Mouse (Mus musculus) left cerebral cortex, postnatal 4 days (tissue): ENCODE measurements around the gene Focad. TPM values are rescaled to one million over a fixed set of nuclear protein-coding genes. Genes with fewer than 3 reads are reported as not detected.
A peak's percentile ranks its signal among the peaks of the same experiment; 100 is the strongest.

ENCODE experiments used
- DNase-seq: peaks from one replicate; pipeline ENCODE4 v3.0.0-alpha.2; 2022
- intact Hi-C: fragments of 180-260 bp; cut with DNase I; formaldehyde crosslinking; loops from one replicate; pipeline ENCODE4 v1.15.1; 2025
- total RNA-seq, 2 experiments: library from RNA; stranded (reverse); gene quantifications; 2 replicates each; pipeline ENCODE4 v1.2.3; 2021

Gene Focad
- 10 to 100 TPM; 35.6 to 41.1 TPM for total RNA-seq

DNA sequence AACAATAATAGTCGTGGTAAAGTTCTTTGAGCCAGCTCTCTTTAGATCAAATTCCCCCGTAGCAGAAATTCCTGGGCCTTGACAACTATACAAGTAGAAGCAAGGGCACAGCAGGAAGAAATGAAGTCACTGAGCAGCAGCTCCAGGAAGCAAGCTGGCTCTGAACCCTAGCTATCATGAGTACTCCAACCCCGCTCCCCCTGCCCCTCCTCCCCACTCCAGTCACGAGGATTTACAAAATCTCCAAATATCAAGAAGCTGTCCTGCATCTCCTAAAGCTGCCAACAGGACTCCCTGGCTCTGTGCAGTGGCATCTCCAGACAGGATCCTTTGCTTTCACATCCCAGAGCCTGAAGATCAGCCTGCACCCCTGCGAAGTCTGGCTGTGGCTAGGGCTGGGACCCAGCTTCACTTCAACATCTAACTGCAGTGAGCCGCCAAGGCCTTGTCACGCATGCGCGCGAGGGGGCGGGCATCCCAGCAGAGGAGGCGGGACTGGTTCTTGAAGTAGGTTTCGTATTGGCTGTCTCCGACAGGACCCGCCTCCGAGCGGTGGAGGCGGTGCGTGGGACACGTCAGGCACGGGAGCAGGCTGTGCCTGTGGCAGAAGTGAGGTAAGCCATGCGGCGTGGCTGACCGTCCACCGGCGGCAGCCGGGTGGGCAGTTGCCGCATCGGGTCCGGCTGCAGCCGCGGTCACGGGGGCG, at the start of gene Focad:
Gene Focad, plus strand, starts transcription at position 568 of the 706 bp plus-strand sequence.
- DNase-seq, result peak; percentile 99
- intact Hi-C loops, result loop anchor here (2.0 kb wide), 1 partner anchor 257 kb away; no protein-coding TSS in a partner anchor

DNA sequence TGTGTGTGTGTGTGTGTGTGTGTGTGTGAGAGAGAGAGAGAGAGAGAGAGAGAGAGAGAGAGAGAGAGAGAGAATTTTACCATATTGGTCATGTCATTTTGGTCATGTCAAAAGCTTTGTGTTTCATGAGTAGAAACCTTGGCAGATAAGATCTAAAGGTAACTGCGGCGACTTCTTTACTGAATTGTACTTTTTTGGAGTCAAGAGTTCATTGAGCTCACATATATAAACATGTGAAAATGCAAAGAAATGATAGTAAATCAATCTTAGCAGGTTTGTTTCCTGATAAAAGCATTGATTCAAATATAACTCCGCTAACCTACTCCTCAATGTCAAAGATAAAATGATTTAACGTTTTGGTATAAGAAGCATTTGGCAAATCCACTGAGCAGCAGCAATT, 49.3 kb upstream of the Focad start:
- no peak for DNase-seq
- intact Hi-C loops, result no loop called here

DNA sequence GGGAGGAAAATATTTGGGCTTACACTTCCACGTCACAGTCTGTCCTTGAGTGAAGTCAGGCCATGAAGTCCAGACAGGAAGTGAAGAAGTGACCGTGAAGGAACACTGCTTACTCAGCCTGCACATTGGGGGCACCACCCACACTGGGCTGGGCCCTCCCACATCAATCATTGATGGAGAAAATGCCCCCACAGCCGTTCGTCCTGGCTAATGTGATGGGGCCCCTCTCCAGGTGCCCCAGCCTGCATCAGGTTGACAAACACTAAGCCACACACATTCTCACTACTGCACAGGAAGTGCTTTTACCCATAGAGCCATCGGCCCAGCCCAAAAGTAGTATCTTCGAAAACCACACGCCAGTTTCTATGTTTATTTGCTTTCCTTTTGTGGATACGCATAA, 48.1 kb upstream of the Focad start:
- DNase-seq, result no peak

DNA sequence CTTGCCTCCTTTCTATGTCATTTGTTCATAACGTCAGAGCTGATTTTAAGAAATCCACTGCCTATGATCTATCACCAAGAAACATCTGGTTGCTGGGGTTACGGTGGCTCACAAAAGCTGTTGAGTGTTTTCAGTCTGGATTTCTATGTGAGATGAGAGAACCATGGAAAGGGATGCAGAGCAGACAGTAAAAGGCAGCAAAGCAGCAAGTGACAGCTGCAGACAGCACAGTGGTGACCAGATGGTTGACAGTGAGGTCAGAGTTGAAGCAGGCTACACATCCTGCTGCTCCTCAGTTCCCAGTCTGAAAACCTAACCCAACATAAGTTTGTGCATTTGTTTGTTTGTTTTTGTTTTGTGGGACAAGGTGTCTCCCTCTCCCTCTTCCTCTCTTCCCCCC, 19.0 kb upstream of the Focad start:
- intact Hi-C loops, result no loop called here
- no peak for DNase-seq

More for the DNA sequence above, 48.1 kb upstream of the Focad start:
- intact Hi-C loops, result no loop called here

GRCm38 (mm10) chr4:88078983-88079382, 15.4 kb upstream of the Focad start:
- intact Hi-C loops, result no loop called here
- no peak for DNase-seq

GRCm38 (mm10) chr4:88081417-88081816, 13.0 kb upstream of the Focad start:
- intact Hi-C loops, result no loop called here
- DNase-seq, result no peak

- DNase-seq, result no peak
- intact Hi-C loops, result no loop called here
Observed at GRCm38 (mm10) chr4:88081885-88082284, 12.5 kb upstream of the Focad start.

GRCm38 (mm10) chr4:88082381-88082780, 12.0 kb upstream of the Focad start:
- intact Hi-C loops, result no loop called here

DNA sequence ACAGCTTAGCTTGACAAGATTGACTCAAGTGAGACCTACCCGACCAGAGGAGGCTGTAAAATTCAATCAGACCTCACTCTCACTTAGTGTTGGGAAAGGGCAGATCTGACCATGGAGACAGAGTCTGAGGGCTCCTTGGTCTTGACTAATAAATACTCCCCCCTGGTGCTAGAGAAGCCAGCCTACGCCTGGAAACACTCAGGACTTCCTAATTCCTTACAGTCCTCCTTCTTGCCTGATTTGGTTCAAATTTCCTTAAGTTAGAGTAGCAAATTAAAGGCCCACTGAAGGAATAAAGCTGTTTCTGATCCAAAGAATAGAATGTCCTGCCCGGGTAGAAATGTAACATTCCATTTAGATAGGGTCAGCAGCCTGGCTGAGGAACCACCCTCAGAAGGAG, 10.6 kb upstream of the Focad start:
- intact Hi-C loops, result no loop called here

More at GRCm38 (mm10) chr4:88082381-88082780, 12.0 kb upstream of the Focad start:
- DNase-seq, result no peak

DNA sequence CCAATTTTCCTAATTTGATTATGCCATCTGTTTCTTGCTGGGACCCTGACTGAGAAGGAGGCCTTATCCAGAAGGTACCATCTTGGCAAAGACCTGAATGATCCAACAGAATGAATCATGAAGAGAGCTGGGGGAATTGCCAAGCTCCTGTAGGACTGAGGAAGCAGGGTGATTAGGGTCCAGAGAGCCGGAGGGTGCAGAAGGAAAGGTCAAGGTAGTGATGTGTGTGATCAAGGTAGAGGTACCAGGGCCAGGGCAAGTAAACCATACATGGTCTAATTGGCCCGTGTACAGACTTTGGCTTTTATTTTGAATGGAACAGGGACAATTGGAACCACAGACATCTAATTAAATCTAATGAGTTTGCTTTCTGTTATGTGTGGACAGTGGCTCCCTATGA, 4.1 kb upstream of the Focad start:
- peak; percentile 18 for DNase-seq
- intact Hi-C loops, result no loop called here

More for the DNA sequence above, 10.6 kb upstream of the Focad start:
- DNase-seq, result no peak

DNA sequence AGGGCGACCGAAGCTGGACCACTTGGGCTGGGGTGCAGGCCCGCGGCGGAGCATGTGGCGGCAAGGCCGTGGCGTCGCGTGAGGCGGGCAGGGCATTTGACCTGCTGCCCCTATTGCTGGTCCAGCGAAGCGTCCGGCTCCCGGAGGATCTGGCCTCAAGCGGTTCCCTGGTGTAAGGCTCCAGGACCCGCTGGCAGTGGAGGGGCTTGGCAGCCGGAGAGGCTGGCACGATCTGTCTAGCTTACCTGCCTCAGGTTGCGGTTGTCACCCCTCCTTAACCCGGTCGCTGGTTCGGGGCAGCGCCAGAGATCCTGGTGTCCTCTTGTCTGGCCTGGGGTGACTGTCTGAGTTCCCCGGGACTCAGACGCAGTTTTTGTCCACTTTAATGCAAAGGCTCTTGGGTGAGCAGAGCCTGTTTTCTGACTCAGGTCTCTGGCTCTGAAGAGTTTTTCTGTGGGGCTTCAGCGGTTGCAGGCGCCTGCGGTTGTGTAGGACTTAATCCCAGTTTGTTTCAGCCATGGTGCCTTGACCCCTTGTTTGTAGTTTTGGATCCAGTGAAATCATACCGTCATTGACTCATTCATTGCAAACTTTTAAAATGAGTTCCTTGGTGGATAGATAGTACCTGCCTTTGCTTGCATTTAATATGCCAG, 465 bp downstream of the Focad start:
- intact Hi-C loops, result loop anchor here (2.0 kb wide), 1 partner anchor 256 kb away; no protein-coding TSS in a partner anchor
- no peak for DNase-seq

GRCm38 (mm10) chr4:88095693-88096092, 1.3 kb downstream of the Focad start:
- no peak for DNase-seq
- intact Hi-C loops, result loop anchor here (2.0 kb wide), 1 partner anchor 255 kb away; no protein-coding TSS in a partner anchor

DNA sequence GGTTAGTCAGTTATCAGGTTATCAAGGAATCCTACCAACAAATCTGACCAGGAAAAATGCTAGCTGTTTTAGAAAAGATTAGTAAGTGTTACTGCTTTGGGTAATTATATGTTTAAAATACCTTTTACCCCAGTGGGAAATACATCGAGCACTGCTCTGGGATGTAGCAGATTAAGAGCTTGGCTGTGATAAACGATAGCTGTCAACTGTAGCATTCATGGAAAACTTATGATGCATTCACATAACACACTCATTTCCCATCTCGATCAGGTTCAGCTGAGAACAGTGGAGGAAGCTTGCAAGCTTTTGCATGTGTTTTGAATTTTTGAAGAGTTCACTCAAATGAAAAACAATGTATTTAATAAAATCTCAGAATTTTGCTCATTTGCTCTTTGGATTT, 14.2 kb downstream of the Focad start:
- no peak for DNase-seq
- intact Hi-C loops, result no loop called here

GRCm38 (mm10) chr4:88117331-88117730, 22.9 kb downstream of the Focad start:
- DNase-seq, result no peak
- intact Hi-C loops, result no loop called here

DNA sequence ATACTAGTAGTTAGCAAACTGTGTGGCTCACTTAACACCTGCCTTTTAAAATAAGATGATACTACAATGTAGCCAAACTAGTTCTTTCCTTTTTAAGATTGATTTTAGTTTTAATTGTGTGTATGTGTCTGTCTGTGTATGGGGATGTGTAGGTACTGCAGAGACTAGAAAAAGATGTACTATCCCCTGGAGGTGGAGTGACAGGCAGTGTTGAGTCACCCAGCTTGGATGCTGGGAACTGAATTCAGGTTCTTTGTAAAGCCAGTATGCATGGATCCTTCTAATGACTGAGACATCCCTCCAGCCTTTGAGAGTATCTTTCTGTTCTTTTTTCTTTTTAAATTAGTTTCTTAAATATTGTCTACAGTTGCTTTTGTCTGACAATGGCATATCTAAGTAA, 23.5 kb downstream of the Focad start:
- intact Hi-C loops, result no loop called here
- no peak for DNase-seq

DNA sequence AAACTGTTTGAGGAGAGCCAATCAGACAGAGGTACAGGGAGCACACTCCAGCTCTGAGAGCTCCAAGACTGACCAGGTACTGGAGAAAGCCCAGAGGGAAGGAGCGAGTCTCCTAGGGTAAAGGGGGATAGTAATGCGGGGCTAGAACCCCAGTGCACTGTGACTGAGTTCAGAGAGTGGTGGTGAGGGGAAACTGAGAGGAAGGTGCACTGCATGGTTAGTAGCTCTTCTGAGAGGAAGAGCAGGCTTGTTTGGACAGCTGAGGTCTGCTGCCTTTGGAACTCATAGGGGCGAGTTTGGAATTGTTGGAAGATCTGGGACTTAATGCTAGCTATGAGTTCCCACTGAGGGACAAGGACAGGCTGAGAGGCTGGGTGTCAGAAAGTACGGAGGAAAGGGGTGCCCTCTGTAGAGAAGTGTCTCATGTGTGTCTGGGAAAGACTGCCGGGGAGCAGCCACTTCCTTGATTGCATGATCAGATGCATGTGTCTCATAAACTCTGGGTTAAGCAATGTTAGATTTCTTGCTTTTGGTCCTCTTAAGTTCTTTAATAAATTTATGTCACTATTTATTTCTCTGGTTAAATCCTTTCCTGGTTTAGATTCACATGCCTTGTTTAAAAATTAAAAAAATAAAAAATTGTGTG, 24.4 kb downstream of the Focad start:
- no peak for DNase-seq
- intact Hi-C loops, result no loop called here

DNA sequence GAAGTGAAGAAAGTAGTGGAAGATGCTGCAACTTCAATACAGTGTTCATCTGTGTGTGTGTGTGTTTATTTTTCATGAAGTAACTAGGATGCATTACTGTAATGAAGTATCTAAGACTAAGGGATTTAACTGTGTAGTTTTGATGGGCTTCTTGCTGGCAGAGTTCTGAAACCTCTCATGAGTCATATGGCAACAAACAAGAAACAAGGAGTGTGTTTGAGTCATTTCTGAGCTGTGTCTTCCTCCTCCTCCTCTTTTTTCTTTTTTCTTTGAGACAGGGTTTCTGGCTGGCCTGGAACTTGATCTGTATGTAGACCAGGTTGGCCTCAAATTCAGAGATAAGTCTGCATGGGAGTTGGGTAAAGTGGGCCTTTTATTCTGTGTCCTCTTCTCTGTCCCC, 25.7 kb downstream of the Focad start:
- intact Hi-C loops, result no loop called here
- no peak for DNase-seq

DNA sequence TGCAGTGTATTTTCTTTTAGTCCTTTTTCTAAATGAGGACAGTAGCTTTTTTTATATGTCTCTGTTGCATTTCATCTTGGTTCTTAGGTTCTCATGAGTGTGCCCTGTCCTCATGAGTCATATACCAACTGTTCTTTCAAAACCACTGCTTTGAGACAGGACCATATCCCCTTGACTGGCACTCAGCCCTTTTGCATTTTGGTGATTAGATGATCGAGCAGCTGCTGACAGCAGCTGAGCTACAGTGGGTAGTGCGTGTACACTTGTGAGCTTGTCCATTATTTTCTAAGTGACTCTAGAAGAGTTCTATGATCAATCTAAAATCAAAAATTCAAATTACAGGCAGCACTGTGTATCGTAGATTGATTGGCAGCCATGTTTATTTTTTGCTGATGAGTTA, 28.0 kb downstream of the Focad start:
- intact Hi-C loops, result no loop called here
- DNase-seq, result no peak

DNA sequence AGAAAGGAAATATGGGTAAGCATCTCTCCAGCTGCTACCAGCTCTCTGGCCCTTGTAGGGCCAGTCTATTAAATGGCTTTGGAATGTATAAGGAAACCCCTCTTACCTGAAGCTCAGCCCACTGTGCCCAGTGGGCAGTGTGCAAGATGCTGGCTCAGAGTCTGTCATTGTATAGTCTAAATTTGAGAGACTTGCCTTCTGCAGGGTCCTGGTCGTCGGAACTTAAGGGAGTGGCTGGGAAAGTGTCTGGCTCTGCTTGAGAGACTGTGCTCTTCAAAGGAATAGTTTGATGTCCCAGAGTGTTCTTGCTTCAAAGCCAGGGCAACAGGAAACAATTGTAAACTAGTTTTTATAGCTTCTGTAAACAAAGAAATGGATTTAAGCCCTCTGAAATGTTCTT, 41.5 kb downstream of the Focad start:
- intact Hi-C loops, result no loop called here
- DNase-seq, result no peak

DNA sequence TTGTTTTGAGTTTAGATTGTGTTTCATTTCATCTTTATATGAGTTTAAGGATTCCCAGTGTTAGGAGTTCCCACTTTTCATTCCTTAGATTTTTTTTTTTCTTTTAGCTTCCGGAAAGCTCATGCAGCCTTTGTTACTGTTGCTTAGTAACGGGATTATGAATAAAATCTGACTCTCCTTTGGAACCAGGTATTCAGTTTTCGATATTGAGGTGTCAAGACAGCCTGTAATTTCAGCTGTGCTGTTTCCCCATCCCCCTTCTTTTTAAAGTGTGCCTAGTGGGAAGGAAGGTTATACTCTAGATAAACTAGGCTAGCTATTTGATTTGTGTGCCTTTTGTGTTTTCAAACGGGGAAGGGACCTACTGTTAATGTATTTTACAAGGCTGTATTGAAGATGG, 42.1 kb downstream of the Focad start:
- DNase-seq, result no peak
- intact Hi-C loops, result no loop called here

DNA sequence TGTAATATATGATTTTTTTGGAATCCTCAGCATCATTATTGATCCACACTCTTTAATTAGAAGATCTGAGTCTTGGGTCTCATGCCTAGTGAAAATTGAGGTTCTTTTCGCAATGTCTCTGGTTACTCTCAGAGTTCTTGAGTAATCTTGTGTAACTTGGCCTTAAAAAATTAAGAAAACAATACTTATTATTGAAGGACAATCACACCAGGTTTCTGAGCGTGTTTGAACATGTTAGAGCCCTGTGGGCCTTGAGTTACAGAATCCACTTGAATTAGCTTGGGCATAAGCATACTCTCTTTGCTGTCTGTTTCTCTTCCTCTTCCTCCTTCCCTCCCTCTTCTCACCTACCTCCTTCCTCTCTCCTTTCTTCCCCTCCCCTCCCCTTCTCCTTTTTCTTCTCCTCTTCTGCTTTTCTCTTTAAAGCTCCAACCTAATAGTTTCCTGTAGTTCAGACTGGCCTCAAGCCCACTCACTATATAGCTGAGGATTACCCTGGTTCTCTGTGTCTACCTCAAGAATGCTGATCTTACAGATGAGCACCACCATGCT, 44.0 kb downstream of the Focad start:
- intact Hi-C loops, result no loop called here
- DNase-seq, result no peak

- no peak for DNase-seq
- intact Hi-C loops, result no loop called here
Observed at GRCm38 (mm10) chr4:88149462-88149861, 55.0 kb downstream of the Focad start.
